Comparison of ENCODE assay signal across 9 mouse cellular contexts in the genomic region with DNA sequence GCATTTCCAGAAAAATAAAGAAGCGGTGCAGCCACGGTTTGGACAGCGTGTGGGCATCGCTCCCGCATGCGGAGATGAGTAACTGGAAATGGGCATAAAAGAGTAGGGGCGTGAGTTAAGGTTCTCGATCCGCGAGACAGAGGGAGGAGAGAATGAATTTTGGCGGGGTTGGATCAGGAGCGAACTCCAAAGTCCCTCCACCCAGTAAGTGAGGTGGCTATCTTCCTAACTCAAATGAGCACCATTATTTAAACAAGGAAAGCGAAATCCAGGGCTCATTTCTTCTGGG. TPM values are rescaled to one million over a fixed set of nuclear protein-coding genes. Genes with fewer than 3 reads are reported as not detected.
DNase-seq lines count a peak whose midpoint lies in the region; ATAC-seq and TF ChIP-seq lines count a peak whose summit lies in the region.
"Had no signal": no experiment of that assay in that cellular context is flagged by ENCODE, and none has a peak within 500 bp of the region (broad histone marks: within the 10 kb centered on the region; RNA-seq: fewer than 3 reads in every experiment).

No protein-coding gene starts in this region.

- no peaks in the 10 kb centered on the region for H3K4me1 ChIP-seq in heart, adult 2 months (ENCODE audit: control insufficient read depth, insufficient read depth, low read length)
- H3K4me1 ChIP-seq in ES-Bruce4 (ENCODE audit: control insufficient read depth, insufficient read depth, low read length) = no peaks in the 10 kb centered on the region
- H3K4me1 ChIP-seq in forebrain, embryonic 15.5 days = peaks cover 62% of the 10 kb centered on the region
- H3K4me1 ChIP-seq in liver, embryonic 12.5 days = peaks cover 17% of the 10 kb centered on the region; the same call in 1 of the 2 replicates

- H3K27me3 ChIP-seq in heart, adult 2 months (ENCODE audit: control insufficient read depth, insufficient read depth, low read length) = no peaks in the 10 kb centered on the region
- no peaks in the 10 kb centered on the region; the same call in 1 of the 2 replicates for H3K27me3 ChIP-seq in ES-Bruce4 (ENCODE audit: control insufficient read depth, insufficient read depth, low read length, poor library complexity, severe bottlenecking)
- no peaks in the 10 kb centered on the region for H3K27me3 ChIP-seq in forebrain, embryonic 15.5 days
- peaks cover 69% of the 10 kb centered on the region for H3K27me3 ChIP-seq in liver, embryonic 12.5 days (replicated peaks)

- H3K27ac ChIP-seq in heart, adult 2 months = no peak overlapping the region
- no peak overlapping the region for H3K27ac ChIP-seq in ES-Bruce4 (ENCODE audit: insufficient read depth, low read length)
- peak overlapping the region; percentile 100 for H3K27ac ChIP-seq in forebrain, embryonic 15.5 days (replicated peaks)
- H3K27ac ChIP-seq in liver, embryonic 12.5 days = no peak overlapping the region

- H3K9me3 ChIP-seq in ES-Bruce4 (replicated peaks; ENCODE audit: control insufficient read depth, insufficient read depth, low read length, poor library complexity, severe bottlenecking) = no peaks in the 10 kb centered on the region
- H3K9me3 ChIP-seq in forebrain, embryonic 15.5 days = no peaks in the 10 kb centered on the region
- no peaks in the 10 kb centered on the region for H3K9me3 ChIP-seq in liver, embryonic 12.5 days (replicated peaks)

- peak overlapping the region; percentile 84 for H3K4me3 ChIP-seq in heart, adult 2 months
- H3K4me3 ChIP-seq in ES-Bruce4 (ENCODE audit: low read depth, low read length) = peak overlapping the region; percentile 69
- H3K4me3 ChIP-seq in forebrain, embryonic 15.5 days = peak overlapping the region; percentile 92
- H3K4me3 ChIP-seq in liver, embryonic 12.5 days = peak overlapping the region; percentile 64

- intact Hi-C loops in heart, adult 2 months (cut with DNase I) = loop anchor here (2.0 to 10.0 kb wide), 3 partner anchors 37 to 149 kb away; no protein-coding TSS in a partner anchor

- peak overlapping the region; percentile 87 for H3K4me2 ChIP-seq in forebrain, embryonic 15.5 days (replicated peaks)
- peak overlapping the region; percentile 87 for H3K4me2 ChIP-seq in liver, embryonic 12.5 days

- H3K9ac ChIP-seq in heart, adult 2 months (ENCODE audit: low read depth, low read length) = no peak overlapping the region
- H3K9ac ChIP-seq in ES-Bruce4 (ENCODE audit: low read depth, poor library complexity, severe bottlenecking) = no peak overlapping the region
- H3K9ac ChIP-seq in forebrain, embryonic 15.5 days (replicated peaks) = peak overlapping the region; percentile 100
- H3K9ac ChIP-seq in liver, embryonic 12.5 days = no peak overlapping the region

- DNase-seq in heart, adult 2 months = peak in 1 of 2 experiments; percentile 22
- DNase-seq in heart, adult 18-20 months = no peak
- no peak for DNase-seq in urinary bladder, adult 18-20 months (ENCODE audit: low spot score in 2 of 2)
- no peak for DNase-seq in urinary bladder, postnatal 25 days (ENCODE audit: low spot score)

- H3K79me2 ChIP-seq in heart, adult 2 months (replicated peaks; ENCODE audit: control insufficient read depth, insufficient read depth, low read length) = no peaks in the 10 kb centered on the region

- ATAC-seq in forebrain, embryonic 15.5 days (replicated peaks) = no peak
- ATAC-seq in liver, embryonic 12.5 days = no peak
- no peak for ATAC-seq in activated CD4-positive, CD25-positive, alpha-beta regulatory T cell, adult 4 months

- TF ChIP-seq POLR2A in heart, adult 2 months (IDR thresholded peaks at IDR 0.05; ENCODE audit: insufficient read depth, low read depth, low read length) = no peak
- no peak for TF ChIP-seq POLR2A in ES-Bruce4 (IDR thresholded peaks at IDR 0.05; ENCODE audit: insufficient read depth, low read length)

- TF ChIP-seq EP300 in heart, adult 2 months (IDR thresholded peaks at IDR 0.05; ENCODE audit: insufficient read depth, low read depth, low read length) = no peak
- no peak for TF ChIP-seq EP300 in ES-Bruce4 (IDR thresholded peaks at IDR 0.05; ENCODE audit: insufficient read depth, low read depth, low read length)

- no peak for TF ChIP-seq CTCF in heart, adult 2 months (IDR thresholded peaks at IDR 0.05)
- no peak for TF ChIP-seq CTCF in ES-Bruce4 (IDR thresholded peaks at IDR 0.05; ENCODE audit: low read depth, low read length)

- no peaks in the 10 kb centered on the region for H3K36me3 ChIP-seq in heart, adult 2 months (ENCODE audit: control insufficient read depth, insufficient read depth, low read length)
- no peaks in the 10 kb centered on the region for H3K36me3 ChIP-seq in ES-Bruce4 (ENCODE audit: control insufficient read depth, insufficient read depth, low read length, poor library complexity, severe bottlenecking)
- no peaks in the 10 kb centered on the region for H3K36me3 ChIP-seq in forebrain, embryonic 15.5 days
- no peaks in the 10 kb centered on the region for H3K36me3 ChIP-seq in liver, embryonic 12.5 days
- H3K36me3 ChIP-seq: G1E had no signal

- WGBS in heart, adult 2 months = 17% methylated on average over 13 of the region's 13 CpGs
- 1% methylated on average over 13 of the region's 13 CpGs for WGBS in forebrain, embryonic 15.5 days
- WGBS in liver, embryonic 12.5 days (ENCODE audit: insufficient replicate concordance) = under 1% methylated on average over 13 of the region's 13 CpGs

RNA-seq across cellular contexts. Expression of gene Mpped2, which starts 2.6 kb away (rescaled TPM):
- 10 to 100 TPM; 20.7 to 23.7 TPM for total RNA-seq in heart, adult 2 months (2021)
- polyA plus RNA-seq in heart, adult 2 months (2012; rRNA removed) = 8.0 and 15.2 TPM in 2 replicates
- 10 to 100 TPM; 18.1 to 18.9 TPM for total RNA-seq in heart, adult 18-20 months (2021)
- polyA plus RNA-seq in ES-Bruce4 (2011; ENCODE audit: insufficient read depth, insufficient read length, low read depth, missing spikeins) = 5.4 and 7.6 TPM in 2 replicates
- 212 and 221 TPM in 2 replicates for polyA plus RNA-seq in forebrain, embryonic 15.5 days (2015; fragmentation: Nextera tagmentation; extraction: Ambion mirVana)
- 5.3 and 6.7 TPM in 2 replicates for polyA plus RNA-seq in liver, embryonic 12.5 days (2016; fragmentation: Nextera tagmentation; extraction: Ambion mirVana)
- polyA plus RNA-seq in activated CD4-positive, CD25-positive, alpha-beta regulatory T cell, adult 4 months (2017; shearing (Covaris generic)) = not detected
- polyA plus RNA-seq: G1E had no signal

Comparison
In these comparisons a context has a peak if more than half of its experiments do, and no peak if none do; other contexts are left out.
1. RNA of gene Mpped2, which starts 2.6 kb away (polyA plus RNA-seq): 212 to 221 TPM in forebrain, embryonic 15.5 days; 8.0 to 15.2 TPM in heart, adult 2 months, 5.4 to 7.6 TPM in ES-Bruce4, 5.3 to 6.7 TPM in liver, embryonic 12.5 days and not detected in activated CD4-positive, CD25-positive, alpha-beta regulatory T cell, adult 4 months; every median in the first group is over 10 times any median in the second.
2. Peak in every context shown above with its lines, with median percentiles within 50 percentile points of each other: H3K4me3 ChIP-seq.